In the genomic region with DNA sequence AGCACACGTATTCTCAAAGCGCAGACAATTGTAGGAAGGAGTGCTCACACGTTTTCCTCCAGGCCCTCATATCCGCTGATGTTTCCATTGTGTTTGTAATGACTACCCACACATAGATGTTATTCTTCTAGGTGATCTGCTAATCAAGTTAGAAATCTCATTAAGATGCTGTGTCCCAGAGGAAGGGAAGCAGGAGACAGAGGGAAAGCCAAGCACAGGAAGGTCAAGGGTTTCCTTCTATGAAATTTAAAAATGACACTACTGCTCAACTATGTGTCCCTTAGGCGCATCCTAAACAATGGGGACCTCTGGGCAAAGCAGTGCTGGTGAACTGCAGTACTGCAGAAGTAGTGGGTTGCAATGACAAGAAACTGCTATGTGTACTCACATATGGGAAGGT, we compare ENCODE assay signal across 12 mouse cellular contexts.
"Had no signal": no experiment of that assay in that cellular context is flagged by ENCODE, and none has a peak within 500 bp of the region (broad histone marks: within the 10 kb centered on the region; RNA-seq: fewer than 3 reads in every experiment).

No protein-coding gene starts in this region.

- ATAC-seq: intestine, postnatal 0 days; liver, postnatal 0 days; midbrain, embryonic 15.5 days had no signal

- H3K4me1 ChIP-seq: limb, embryonic 12.5 days; neural tube, embryonic 12.5 days had no signal

- H3K9ac ChIP-seq: kidney, embryonic 15.5 days; limb, embryonic 12.5 days; liver, embryonic 13.5 days; liver, postnatal 0 days; midbrain, embryonic 15.5 days; neural tube, embryonic 12.5 days had no signal

- H3K4me3 ChIP-seq: kidney, embryonic 15.5 days; layer of hippocampus, adult 2 months; limb, embryonic 12.5 days; liver, embryonic 13.5 days; midbrain, embryonic 15.5 days; neural tube, embryonic 12.5 days had no signal

- H3K27ac ChIP-seq: kidney, embryonic 15.5 days; layer of hippocampus, adult 2 months; limb, embryonic 12.5 days; liver, embryonic 13.5 days; midbrain, embryonic 15.5 days; neural tube, embryonic 12.5 days; stomach, postnatal 0 days had no signal

- H3K4me2 ChIP-seq: kidney, embryonic 15.5 days; limb, embryonic 12.5 days; liver, embryonic 13.5 days; midbrain, embryonic 15.5 days; neural tube, embryonic 12.5 days had no signal

- DNase-seq: kidney, postnatal 36 days; liver; liver, embryonic 13.5 days; liver, postnatal 0 days; thymus, postnatal 4 days had no signal

- H3K36me3 ChIP-seq: liver, embryonic 13.5 days; midbrain, embryonic 15.5 days had no signal

- H3K27me3 ChIP-seq: kidney, embryonic 15.5 days; limb, embryonic 12.5 days; liver, embryonic 13.5 days; midbrain, embryonic 15.5 days; neural tube, embryonic 12.5 days had no signal

- H3K9me3 ChIP-seq: kidney, embryonic 15.5 days; limb, embryonic 12.5 days; liver, embryonic 13.5 days; midbrain, embryonic 15.5 days; neural tube, embryonic 12.5 days had no signal
